Mouse (Mus musculus) kidney, adult 2 months (tissue): ENCODE results near the gene Adad1. TPM values are rescaled to one million over a fixed set of nuclear protein-coding genes. Genes with fewer than 3 reads are reported as not detected.

Experiments used
- DNase-seq: peaks from one replicate; pipeline ENCODE4 v3.0.0; 2021
- H3K27ac ChIP-seq: fragments of 200-500 bp; 2 replicates; pipeline ENCODE4 v1.5.1; 2012; ENCODE audit warnings: low read depth, low read length, control low read depth, inconsistent platforms; ENCODE audit not compliant: insufficient read depth
- H3K27me3 ChIP-seq: fragments of 200-500 bp; replicated peaks from 2 replicates; pipeline ENCODE4 v1.6.1; 2012; ENCODE audit warnings: mild to moderate bottlenecking, moderate library complexity, low read length, inconsistent platforms; ENCODE audit not compliant: control insufficient read depth, insufficient read depth
- H3K36me3 ChIP-seq: fragments of 200-500 bp; 2 replicates; pipeline ENCODE4 v1.6.1; 2012; ENCODE audit warnings: mild to moderate bottlenecking, moderate library complexity, low read length, inconsistent platforms; ENCODE audit not compliant: control insufficient read depth, insufficient read depth
- H3K4me1 ChIP-seq: fragments of 200-500 bp; 2 replicates; pipeline ENCODE4 v1.6.1; 2011; ENCODE audit warnings: low read length; ENCODE audit not compliant: control insufficient read depth, insufficient read depth
- H3K4me3 ChIP-seq: fragments of 200-500 bp; 2 replicates; pipeline ENCODE4 v1.5.1; 2011; ENCODE audit warnings: mild to moderate bottlenecking, low read depth, low read length, control low read depth; ENCODE audit not compliant: insufficient read depth
- CTCF ChIP-seq: fragments of 200-500 bp; conservative IDR thresholded peaks from 2 replicates; pipeline ENCODE4 v1.5.1; 2011; ENCODE audit warnings: low read depth, mild to moderate bottlenecking, control low read depth, low read length, moderate library complexity, mixed read lengths; ENCODE audit not compliant: insufficient read depth, insufficient read length
- POLR2A ChIP-seq: fragments of 200-500 bp; IDR thresholded peaks from one replicate; pipeline ENCODE4 v1.6.1; 2011; ENCODE audit warnings: low read depth, low read length, control low read depth
- WGBS: fragments of 180-500 bp; shearing (Covaris S2); methylation state at CpG from one replicate; pipeline ENCODE4 v1.1.7; 2018; 5-methylcytosine and 5-hydroxymethylcytosine counted together
- polyA plus RNA-seq: library from polyadenylated mRNA; depleted of rRNA; stranded (reverse); fragments of >200 nt; gene quantifications from 2 replicates; pipeline ENCODE4 v1.2.3, GENCODE M21; 2012

Adad1 gene
- polyA plus RNA-seq, 1 experiment: not detected

DNA sequence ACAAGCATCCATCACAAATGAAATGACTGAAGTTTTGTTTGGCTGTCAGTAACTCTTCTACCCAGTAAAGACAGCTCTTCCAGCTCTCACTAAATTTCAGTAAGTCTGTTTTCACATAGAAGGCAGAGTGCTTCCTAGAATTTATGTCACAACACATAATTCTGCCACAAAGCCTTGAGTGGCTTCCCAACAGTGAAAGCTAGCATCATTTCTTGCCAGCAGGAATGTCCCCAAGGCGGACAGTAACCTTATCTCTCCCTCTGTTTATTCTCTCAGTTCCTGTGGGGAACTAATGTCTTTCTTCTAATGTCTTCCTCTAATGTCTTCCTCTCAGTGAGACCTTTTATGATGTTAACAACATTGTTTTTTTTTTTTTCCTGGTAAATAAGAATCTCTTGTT, 81.7 kb downstream of the Adad1 start:
- DNase-seq: no peak
- TF ChIP-seq CTCF: no peak
- WGBS: 60% methylated on average over 1 of the region's 1 CpGs
- Histone ChIP-seq H3K36me3 (no peaks in the 10 kb centered on the region), H3K27me3 (no peaks in the 10 kb centered on the region), H3K4me1 (no peaks in the 10 kb centered on the region), H3K4me3 (no peak overlapping the region), H3K27ac (no peak overlapping the region)

DNA sequence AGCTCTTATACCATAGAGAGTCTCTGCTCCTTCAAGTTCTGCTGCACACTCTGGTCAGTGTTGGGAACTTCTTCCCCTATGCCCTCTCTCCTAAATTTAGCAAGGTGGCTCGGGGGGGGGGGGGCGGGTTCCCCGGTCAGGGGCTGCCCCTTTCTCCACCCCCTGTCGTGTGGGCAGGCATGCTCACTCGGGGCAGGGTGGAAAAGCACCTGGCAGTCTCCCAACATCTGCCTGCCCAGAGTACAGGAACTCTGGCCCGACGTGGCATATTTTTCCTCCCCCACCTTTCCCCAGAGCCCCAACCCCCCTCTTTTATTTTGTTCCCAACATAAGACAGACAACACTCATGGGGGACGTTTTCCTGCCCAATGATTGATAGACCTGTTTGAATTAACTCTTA, 83.1 kb downstream of the Adad1 start:
- Histone ChIP-seq H3K4me1 (no peaks in the 10 kb centered on the region), H3K4me3 (no peak overlapping the region), H3K36me3 (no peaks in the 10 kb centered on the region), H3K27ac (no peak overlapping the region), H3K27me3 (no peaks in the 10 kb centered on the region)
- TF ChIP-seq CTCF (no peak), POLR2A (no peak)
- peak; percentile 59 for DNase-seq
- WGBS: under 1% methylated on average over 8 of the region's 8 CpGs

- Histone ChIP-seq H3K27me3 (no peaks in the 10 kb centered on the region), H3K4me3 (no peak overlapping the region), H3K36me3 (no peaks in the 10 kb centered on the region), H3K27ac (no peak overlapping the region), H3K4me1 (no peaks in the 10 kb centered on the region)
- WGBS: 20% methylated on average over 7 of the region's 7 CpGs
- DNase-seq: peak; percentile 24
- no peak for TF ChIP-seq CTCF
- TF ChIP-seq POLR2A: no peak
Measured at GRCm38 (mm10) chr3:37146810-37147209, 83.5 kb downstream of the Adad1 start.

GRCm38 (mm10) chr3:37152274-37152673, 88.9 kb downstream of the Adad1 start:
- WGBS: 41% methylated on average over 10 of the region's 10 CpGs
- Histone ChIP-seq H3K4me1 (no peaks in the 10 kb centered on the region), H3K27me3 (no peaks in the 10 kb centered on the region), H3K27ac (no peak overlapping the region), H3K4me3 (no peak overlapping the region), H3K36me3 (no peaks in the 10 kb centered on the region)
- no peak for TF ChIP-seq CTCF
- no peak for TF ChIP-seq POLR2A
- no peak for DNase-seq

GRCm38 (mm10) chr3:37153004-37153403, 89.7 kb downstream of the Adad1 start:
- Histone ChIP-seq H3K4me1 (peaks cover 3% of the 10 kb centered on the region; the same call in 1 of the 2 replicates), H3K4me3 (no peak overlapping the region), H3K36me3 (no peaks in the 10 kb centered on the region), H3K27me3 (no peaks in the 10 kb centered on the region), H3K27ac (no peak overlapping the region)
- TF ChIP-seq POLR2A (no peak), CTCF (no peak)
- DNase-seq: no peak
- WGBS: 86% methylated on average over 7 of the region's 7 CpGs

- no peak overlapping the region for H3K27ac ChIP-seq
- no peaks in the 10 kb centered on the region for H3K27me3 ChIP-seq
- WGBS: 75% methylated on average over 7 of the region's 7 CpGs
- no peak for DNase-seq
- H3K36me3 ChIP-seq: no peaks in the 10 kb centered on the region
- no peak for TF ChIP-seq POLR2A
- TF ChIP-seq CTCF: no peak
- peaks cover 10% of the 10 kb centered on the region; the same call in 1 of the 2 replicates for H3K4me1 ChIP-seq
- no peak overlapping the region for H3K4me3 ChIP-seq
Measured at GRCm38 (mm10) chr3:37154396-37154795, 91.1 kb downstream of the Adad1 start.

- Histone ChIP-seq H3K36me3 (no peaks in the 10 kb centered on the region), H3K27ac (no peak overlapping the region), H3K4me3 (no peak overlapping the region), H3K27me3 (no peaks in the 10 kb centered on the region), H3K4me1 (peaks cover 10% of the 10 kb centered on the region; the same call in 1 of the 2 replicates)
- DNase-seq: no peak
- TF ChIP-seq CTCF (no peak), POLR2A (no peak)
- WGBS: 80% methylated on average over 8 of the region's 8 CpGs
Measured at GRCm38 (mm10) chr3:37157082-37157481, 93.8 kb downstream of the Adad1 start.
